Mouse (Mus musculus) testis, adult 2 months (tissue): ENCODE data around the gene Sema3d.

Experiments
- CTCF ChIP-seq: fragments of 200-500 bp; IDR thresholded peaks from 2 replicates; pipeline ENCODE4 v1.5.1; 2012; ENCODE audit warnings: low read depth, mild to moderate bottlenecking, inconsistent platforms, low read length, moderate library complexity; ENCODE audit not compliant: control insufficient read depth, insufficient read depth, insufficient replicate concordance
- POLR2A ChIP-seq: fragments of 200-500 bp; IDR thresholded peaks from 2 replicates; pipeline ENCODE4 v1.6.1; 2012; ENCODE audit warnings: low read depth, mild to moderate bottlenecking, inconsistent platforms, low read length, moderate library complexity; ENCODE audit not compliant: control insufficient read depth

DNA sequence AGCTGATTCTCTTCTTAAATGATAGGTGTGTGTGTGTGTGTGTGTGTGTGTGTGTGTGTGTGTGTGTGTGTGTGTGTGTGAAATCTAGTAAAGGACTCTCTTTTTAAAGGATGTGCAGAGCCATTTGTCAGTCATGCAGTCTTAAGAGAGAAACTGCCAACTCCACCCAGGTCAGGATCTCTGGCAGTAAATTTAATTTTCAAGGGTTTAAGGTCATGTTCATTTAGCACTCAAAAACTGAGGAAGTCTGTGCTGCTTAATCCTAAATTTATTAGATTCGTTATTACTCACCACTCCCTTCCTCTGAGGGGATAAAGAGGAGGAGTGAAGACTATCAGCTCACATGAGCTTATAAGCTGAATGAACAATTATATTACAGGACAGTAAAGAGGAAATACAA is 71.8 kb downstream of the Sema3d start:
- TF ChIP-seq CTCF (no peak), POLR2A (no peak)
